Mouse (Mus musculus): ENCODE measurements around the gene Edn1. TPM values are rescaled to one million over a fixed set of nuclear protein-coding genes. Genes with fewer than 3 reads are reported as not detected.

Edn1 gene
- polyA plus RNA-seq, 1 experiment from 2014 or later, result 1.5 TPM

DNA sequence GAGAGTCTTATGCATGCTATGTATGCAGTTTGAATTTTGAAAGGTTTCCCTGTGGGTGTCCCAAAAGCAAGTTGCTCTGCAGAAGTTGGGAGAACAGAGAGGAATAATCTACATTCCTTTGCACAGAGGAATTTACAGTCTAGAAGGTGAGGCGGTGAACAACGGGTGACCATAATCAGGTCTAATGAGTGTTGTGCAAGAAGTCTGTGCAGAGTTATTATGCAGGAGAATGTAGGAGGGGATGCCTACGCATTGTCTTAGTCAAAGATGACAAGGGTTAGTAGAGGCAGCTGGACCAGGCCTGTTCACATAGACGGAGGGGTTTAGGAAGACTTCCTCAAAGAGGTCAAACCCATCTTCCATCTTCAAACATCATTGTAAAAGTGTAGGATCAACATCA, 14.5 kb upstream of the Edn1 start:
- no peak overlapping the region for H3K27ac ChIP-seq (ENCODE audit: low read length)
- H3K9ac ChIP-seq (replicated peaks; ENCODE audit: low read depth, low read length), result no peak overlapping the region
- 90% methylated on average over 4 of the region's 4 CpGs for WGBS
- ATAC-seq, result no peak
- no peaks in the 10 kb centered on the region for H3K4me1 ChIP-seq (replicated peaks; ENCODE audit: control insufficient read depth, insufficient read depth, low read length)
- no peak overlapping the region for H3K4me3 ChIP-seq (replicated peaks; ENCODE audit: low read length)
- no peak overlapping the region for H3K4me2 ChIP-seq (ENCODE audit: low read length)
- no peaks in the 10 kb centered on the region for H3K9me3 ChIP-seq (ENCODE audit: control insufficient read depth, low read length)
- H3K27me3 ChIP-seq (replicated peaks; ENCODE audit: control insufficient read depth, insufficient read depth, low read length), result no peaks in the 10 kb centered on the region
- H3K36me3 ChIP-seq (ENCODE audit: control insufficient read depth, insufficient read depth), result no peaks in the 10 kb centered on the region

GRCm38 (mm10) chr13:42292593-42292992, 8.7 kb upstream of the Edn1 start:
- Histone ChIP-seq H3K36me3 (ENCODE audit: control insufficient read depth, insufficient read depth) (no peaks in the 10 kb centered on the region), H3K9me3 (ENCODE audit: control insufficient read depth, low read length) (no peaks in the 10 kb centered on the region), H3K9ac (replicated peaks; ENCODE audit: low read depth, low read length) (no peak overlapping the region), H3K4me1 (replicated peaks; ENCODE audit: control insufficient read depth, insufficient read depth, low read length) (no peaks in the 10 kb centered on the region), H3K4me2 (ENCODE audit: low read length) (no peak overlapping the region), H3K27ac (ENCODE audit: low read length) (no peak overlapping the region), H3K4me3 (replicated peaks; ENCODE audit: low read length) (no peak overlapping the region), H3K27me3 (replicated peaks; ENCODE audit: control insufficient read depth, insufficient read depth, low read length) (no peaks in the 10 kb centered on the region)
- no peak for ATAC-seq
- 89% methylated on average over 5 of the region's 5 CpGs for WGBS

- H3K4me2 ChIP-seq (ENCODE audit: low read length), result no peak overlapping the region
- no peak overlapping the region for H3K9ac ChIP-seq (replicated peaks; ENCODE audit: low read depth, low read length)
- 57% methylated on average over 8 of the region's 8 CpGs for WGBS
- no peaks in the 10 kb centered on the region for H3K36me3 ChIP-seq (ENCODE audit: control insufficient read depth, insufficient read depth)
- no peak overlapping the region for H3K4me3 ChIP-seq (replicated peaks; ENCODE audit: low read length)
- peaks cover 12% of the 10 kb centered on the region for H3K27me3 ChIP-seq (replicated peaks; ENCODE audit: control insufficient read depth, insufficient read depth, low read length)
- H3K27ac ChIP-seq (ENCODE audit: low read length), result no peak overlapping the region
- no peak for ATAC-seq
- H3K9me3 ChIP-seq (ENCODE audit: control insufficient read depth, low read length), result no peaks in the 10 kb centered on the region
- peaks cover 17% of the 10 kb centered on the region for H3K4me1 ChIP-seq (replicated peaks; ENCODE audit: control insufficient read depth, insufficient read depth, low read length)
These were observed 3.0 kb upstream of the Edn1 start for GRCm38 (mm10) chr13:42298302-42298701.

- Histone ChIP-seq H3K27ac (ENCODE audit: low read length) (no peak overlapping the region), H3K4me1 (replicated peaks; ENCODE audit: control insufficient read depth, insufficient read depth, low read length) (peaks cover 17% of the 10 kb centered on the region), H3K4me2 (ENCODE audit: low read length) (no peak overlapping the region), H3K36me3 (ENCODE audit: control insufficient read depth, insufficient read depth) (no peaks in the 10 kb centered on the region), H3K9me3 (ENCODE audit: control insufficient read depth, low read length) (no peaks in the 10 kb centered on the region), H3K4me3 (replicated peaks; ENCODE audit: low read length) (no peak overlapping the region), H3K27me3 (replicated peaks; ENCODE audit: control insufficient read depth, insufficient read depth, low read length) (peaks cover 17% of the 10 kb centered on the region), H3K9ac (replicated peaks; ENCODE audit: low read depth, low read length) (no peak overlapping the region)
- no peak for ATAC-seq
These were observed 2.5 kb upstream of the Edn1 start for GRCm38 (mm10) chr13:42298766-42299165.

DNA sequence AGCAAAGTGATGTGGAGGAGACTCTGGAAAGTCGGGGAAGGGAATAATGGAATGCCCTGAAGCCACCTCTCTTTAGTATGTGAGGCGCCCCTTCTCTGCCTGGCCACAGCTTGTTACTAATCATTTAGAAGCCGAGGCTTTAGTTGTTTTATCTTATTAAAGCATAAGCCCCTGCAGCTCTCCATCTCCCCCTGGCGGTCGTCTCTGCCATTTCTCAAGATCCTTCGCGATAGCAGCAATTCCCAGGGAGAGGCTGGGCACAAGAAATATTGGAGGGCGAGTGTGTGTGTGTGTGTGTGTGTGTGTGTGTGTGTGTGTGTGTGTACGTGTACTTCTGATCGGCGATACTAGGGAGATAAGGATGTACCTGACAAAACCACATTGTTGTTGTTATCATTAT, 709 bp upstream of the Edn1 start:
- no peaks in the 10 kb centered on the region for H3K9me3 ChIP-seq (ENCODE audit: control insufficient read depth, low read length)
- H3K4me3 ChIP-seq (replicated peaks; ENCODE audit: low read length), result peak overlapping the region; percentile 44
- no peak overlapping the region for H3K27ac ChIP-seq (ENCODE audit: low read length)
- H3K4me1 ChIP-seq (replicated peaks; ENCODE audit: control insufficient read depth, insufficient read depth, low read length), result peaks cover 17% of the 10 kb centered on the region
- under 1% methylated on average over 11 of the region's 11 CpGs for WGBS
- H3K4me2 ChIP-seq (ENCODE audit: low read length), result peak overlapping the region; percentile 75
- peaks cover 18% of the 10 kb centered on the region for H3K27me3 ChIP-seq (replicated peaks; ENCODE audit: control insufficient read depth, insufficient read depth, low read length)
- no peak overlapping the region for H3K9ac ChIP-seq (replicated peaks; ENCODE audit: low read depth, low read length)
- H3K36me3 ChIP-seq (ENCODE audit: control insufficient read depth, insufficient read depth), result no peaks in the 10 kb centered on the region
- ATAC-seq, result peak; percentile 52; the same call in 1 of the 2 replicates

DNA sequence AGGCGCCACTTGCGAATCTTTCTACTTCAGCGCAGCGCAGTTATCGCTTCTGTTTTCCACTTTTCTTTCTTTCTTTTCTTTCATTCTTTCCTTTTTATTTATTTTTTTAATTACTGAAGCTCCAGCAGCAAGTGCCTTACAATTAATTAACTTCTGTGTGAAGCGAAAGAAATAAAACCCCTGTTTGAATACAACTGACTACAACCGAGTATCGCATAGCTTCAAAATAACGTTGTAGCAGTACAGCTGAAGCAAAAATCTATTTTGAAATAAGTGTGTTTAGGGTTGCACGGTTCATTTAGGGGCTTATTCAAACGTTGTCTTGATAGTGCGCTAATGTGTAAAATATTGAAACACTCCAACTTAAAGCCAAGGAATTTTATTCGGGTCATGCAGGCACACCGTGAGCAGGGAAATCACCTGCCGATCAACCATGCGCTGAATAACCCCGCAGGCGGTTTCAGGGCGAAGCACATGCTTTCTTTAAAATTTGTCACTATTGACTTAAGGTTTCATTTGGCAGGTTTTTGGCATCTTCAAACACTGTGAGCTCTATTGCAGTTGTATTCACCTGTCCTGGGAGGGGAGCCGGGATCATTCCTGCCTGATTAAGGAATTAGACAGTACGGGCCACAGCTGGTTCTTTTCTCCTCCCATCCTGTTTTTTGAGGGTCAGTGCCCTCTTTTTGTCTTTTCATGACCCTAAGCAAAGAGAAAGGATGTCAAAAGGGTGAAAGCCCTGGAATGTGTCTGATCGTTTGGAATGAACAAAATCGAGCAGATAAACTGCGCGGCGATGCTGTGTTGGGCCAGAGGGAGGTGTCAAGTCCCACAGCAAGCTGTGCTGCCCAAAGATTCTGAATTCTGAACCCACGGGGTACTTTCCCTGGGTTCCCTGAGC, 935 bp downstream of the Edn1 start:
- Histone ChIP-seq H3K27ac (ENCODE audit: low read length) (no peak overlapping the region), H3K9me3 (ENCODE audit: control insufficient read depth, low read length) (no peaks in the 10 kb centered on the region), H3K36me3 (ENCODE audit: control insufficient read depth, insufficient read depth) (no peaks in the 10 kb centered on the region), H3K27me3 (replicated peaks; ENCODE audit: control insufficient read depth, insufficient read depth, low read length) (peaks cover 18% of the 10 kb centered on the region), H3K4me3 (replicated peaks; ENCODE audit: low read length) (peak overlapping the region; percentile 44), H3K9ac (replicated peaks; ENCODE audit: low read depth, low read length) (no peak overlapping the region), H3K4me2 (ENCODE audit: low read length) (peak overlapping the region; percentile 75), H3K4me1 (replicated peaks; ENCODE audit: control insufficient read depth, insufficient read depth, low read length) (peaks cover 17% of the 10 kb centered on the region)
- no peak for ATAC-seq
- WGBS, result 3% methylated on average over 27 of the region's 27 CpGs

- Histone ChIP-seq H3K36me3 (ENCODE audit: control insufficient read depth, insufficient read depth) (no peaks in the 10 kb centered on the region), H3K4me1 (replicated peaks; ENCODE audit: control insufficient read depth, insufficient read depth, low read length) (peaks cover 17% of the 10 kb centered on the region), H3K4me3 (replicated peaks; ENCODE audit: low read length) (no peak overlapping the region), H3K4me2 (ENCODE audit: low read length) (no peak overlapping the region; the same call in 1 of the 2 replicates), H3K9me3 (ENCODE audit: control insufficient read depth, low read length) (no peaks in the 10 kb centered on the region), H3K9ac (replicated peaks; ENCODE audit: low read depth, low read length) (no peak overlapping the region), H3K27ac (ENCODE audit: low read length) (no peak overlapping the region), H3K27me3 (replicated peaks; ENCODE audit: control insufficient read depth, insufficient read depth, low read length) (peaks cover 18% of the 10 kb centered on the region)
- ATAC-seq, result no peak
- WGBS, result 18% methylated on average over 11 of the region's 11 CpGs
These were observed 2.1 kb downstream of the Edn1 start for GRCm38 (mm10) chr13:42303180-42303929.

GRCm38 (mm10) chr13:42304139-42304538, 2.9 kb downstream of the Edn1 start:
- no peak for ATAC-seq
- Histone ChIP-seq H3K9ac (replicated peaks; ENCODE audit: low read depth, low read length) (no peak overlapping the region), H3K36me3 (ENCODE audit: control insufficient read depth, insufficient read depth) (no peaks in the 10 kb centered on the region), H3K9me3 (ENCODE audit: control insufficient read depth, low read length) (no peaks in the 10 kb centered on the region), H3K4me1 (replicated peaks; ENCODE audit: control insufficient read depth, insufficient read depth, low read length) (peaks cover 17% of the 10 kb centered on the region), H3K27ac (ENCODE audit: low read length) (no peak overlapping the region), H3K4me2 (ENCODE audit: low read length) (no peak overlapping the region), H3K27me3 (replicated peaks; ENCODE audit: control insufficient read depth, insufficient read depth, low read length) (peaks cover 18% of the 10 kb centered on the region), H3K4me3 (replicated peaks; ENCODE audit: low read length) (no peak overlapping the region)
- 78% methylated on average over 8 of the region's 8 CpGs for WGBS

Data from forebrain, embryonic 16.5 days (tissue).